Mouse (Mus musculus) midbrain, embryonic 13.5 days (tissue): ENCODE measurements around the gene Atp6v0a2. TPM values are rescaled to one million over a fixed set of nuclear protein-coding genes. Genes with fewer than 3 reads are reported as not detected.
"Not testable (repeated sequence)": the region's sequence is repeated elsewhere in the genome, so short reads cannot be mapped to it uniquely, and the experiment has no call there.

Experiments used
- ATAC-seq: fragments of 200-750 bp; cut with Nextera tagmentation; 2 replicates; pipeline ENCODE4 v1.8.0; 2017; ENCODE audit warnings: mild to moderate bottlenecking, moderate TSS enrichment, moderate library complexity
- H3K27ac ChIP-seq: fragments of 300-500 bp; sonication (generic); 2 replicates; pipeline ENCODE4 v1.5.1; 2015; ENCODE audit warnings: inconsistent platforms, mild to moderate bottlenecking, moderate library complexity
- H3K27me3 ChIP-seq: fragments of 300-500 bp; sonication (generic); 2 replicates; pipeline ENCODE4 v1.6.1; 2015; ENCODE audit warnings: mild to moderate bottlenecking, inconsistent platforms
- H3K36me3 ChIP-seq: fragments of 300-500 bp; sonication (generic); 2 replicates; pipeline ENCODE4 v1.6.1; 2015; ENCODE audit warnings: mild to moderate bottlenecking, inconsistent platforms
- H3K4me1 ChIP-seq: fragments of 300-500 bp; sonication (generic); replicated peaks from 2 replicates; pipeline ENCODE4 v1.6.1; 2015; ENCODE audit warnings: inconsistent platforms
- H3K4me2 ChIP-seq: fragments of 300-500 bp; sonication (generic); replicated peaks from 2 replicates; pipeline ENCODE4 v1.6.1; 2015; ENCODE audit warnings: moderate library complexity, mild to moderate bottlenecking, inconsistent platforms
- H3K4me3 ChIP-seq: fragments of 300-500 bp; sonication (generic); replicated peaks from 2 replicates; pipeline ENCODE4 v1.5.1; 2015; ENCODE audit warnings: mild to moderate bottlenecking, inconsistent platforms
- H3K9ac ChIP-seq: fragments of 300-500 bp; sonication (generic); replicated peaks from 2 replicates; pipeline ENCODE4 v1.6.1; 2015; ENCODE audit warnings: mild to moderate bottlenecking, inconsistent platforms
- H3K9me3 ChIP-seq: fragments of 300-500 bp; sonication (generic); 2 replicates; pipeline ENCODE4 v1.6.1; 2016; ENCODE audit warnings: mild to moderate bottlenecking, inconsistent platforms
- WGBS: fragments of 180-500 bp; shearing (Covaris S2); methylation state at CpG from one replicate; pipeline ENCODE4 v1.1.7; 2015; 5-methylcytosine and 5-hydroxymethylcytosine counted together
- polyA plus RNA-seq: library from polyadenylated mRNA; unstranded; fragments of >200 nt; fragmentation: Nextera tagmentation; extraction: Ambion mirVana; gene quantifications from 2 replicates; pipeline ENCODE4 v1.2.1, GENCODE M21; 2015

The Atp6v0a2 gene
- polyA plus RNA-seq: 40.9 and 47.3 TPM in 2 replicates

GRCm38 (mm10) chr5:124628448-124629363 lies at the start of gene Atp6v0a2:
Gene Atp6v0a2 (plus strand): TSS chr5:124628576.
- Histone ChIP-seq H3K4me3 (peak within 1 kb of the TSS; percentile 80), H3K27me3 (no peaks in the 10 kb centered on the region), H3K9me3 (no peaks in the 10 kb centered on the region), H3K27ac (peak within 1 kb of the TSS; percentile 67), H3K9ac (peak within 1 kb of the TSS; percentile 89), H3K4me1 (peaks cover 18% of the 10 kb centered on the region), H3K4me2 (peak within 1 kb of the TSS; percentile 96), H3K36me3 (peaks cover 23% of the 10 kb centered on the region)
- WGBS: under 1% methylated on average over 58 of the region's 58 CpGs
- peak; percentile 97 for ATAC-seq

- Histone ChIP-seq H3K4me1 (peaks cover 29% of the 10 kb centered on the region), H3K27ac (peak within 1 kb of the TSS; percentile 37; the same call in 1 of the 2 replicates), H3K27me3 (no peaks in the 10 kb centered on the region), H3K36me3 (peaks cover 54% of the 10 kb centered on the region), H3K4me2 (peak within 1 kb of the TSS; percentile 97), H3K9me3 (no peaks in the 10 kb centered on the region), H3K4me3 (peak within 1 kb of the TSS; percentile 91), H3K9ac (peak within 1 kb of the TSS; percentile 86)
- WGBS: under 1% methylated on average over 51 of the region's 51 CpGs
- ATAC-seq: peak; percentile 93
These were observed 49.6 kb upstream of the Atp6v0a2 start, which contains the start of the genes Eif2b1 and Gtf2h3 for GRCm38 (mm10) chr5:124578633-124579317. Gene Eif2b1 (minus strand): TSS chr5:124579131. Gene Gtf2h3 (plus strand): TSS chr5:124579140.

GRCm38 (mm10) chr5:124582515-124582914 lies 45.9 kb upstream of the Atp6v0a2 start:
- peaks cover 29% of the 10 kb centered on the region for H3K4me1 ChIP-seq
- H3K27ac ChIP-seq: no peak overlapping the region
- no peak overlapping the region for H3K4me3 ChIP-seq
- ATAC-seq: no peak
- H3K9ac ChIP-seq: no peak overlapping the region
- H3K9me3 ChIP-seq: no peaks in the 10 kb centered on the region
- no peaks in the 10 kb centered on the region for H3K27me3 ChIP-seq
- H3K4me2 ChIP-seq: no peak overlapping the region
- WGBS: 95% methylated on average over 5 of the region's 5 CpGs
- H3K36me3 ChIP-seq: peaks cover 52% of the 10 kb centered on the region

GRCm38 (mm10) chr5:124592768-124593167 lies 35.6 kb upstream of the Atp6v0a2 start:
- H3K9ac ChIP-seq: no peak overlapping the region
- no peaks in the 10 kb centered on the region for H3K27me3 ChIP-seq
- H3K9me3 ChIP-seq: no peaks in the 10 kb centered on the region
- H3K36me3 ChIP-seq: peaks cover 85% of the 10 kb centered on the region
- 100% methylated on average over 3 of the region's 3 CpGs for WGBS
- no peak overlapping the region for H3K27ac ChIP-seq
- no peak overlapping the region for H3K4me3 ChIP-seq
- no peak for ATAC-seq
- no peak overlapping the region for H3K4me2 ChIP-seq
- H3K4me1 ChIP-seq: no peaks in the 10 kb centered on the region

- peak; percentile 100 for ATAC-seq
- Histone ChIP-seq H3K4me3 (peak overlapping the region; percentile 82), H3K27me3 (no peaks in the 10 kb centered on the region), H3K9me3 (no peaks in the 10 kb centered on the region), H3K4me1 (peaks cover 16% of the 10 kb centered on the region), H3K36me3 (peaks cover 41% of the 10 kb centered on the region), H3K4me2 (peak overlapping the region; percentile 94), H3K27ac (0 out of 2 replicates have a peak overlapping the region, but pooled peaks have one; percentile 37), H3K9ac (peak overlapping the region; percentile 74)
- WGBS: 6% methylated on average over 30 of the region's 30 CpGs
These were observed 29.9 kb upstream of the Atp6v0a2 start for GRCm38 (mm10) chr5:124598224-124599174.

GRCm38 (mm10) chr5:124599726-124600125 lies 28.6 kb upstream of the Atp6v0a2 start:
- Histone ChIP-seq H3K4me1 (peaks cover 16% of the 10 kb centered on the region), H3K36me3 (peaks cover 35% of the 10 kb centered on the region), H3K4me2 (peak overlapping the region; percentile 94), H3K4me3 (peak overlapping the region; percentile 82)
- not testable (repeated sequence) for H3K9ac ChIP-seq, H3K27me3 ChIP-seq, ATAC-seq, H3K27ac ChIP-seq, H3K9me3 ChIP-seq
- 72% methylated on average over 8 of the region's 8 CpGs for WGBS

- 67% methylated on average over 5 of the region's 5 CpGs for WGBS
- Histone ChIP-seq H3K9me3 (no peaks in the 10 kb centered on the region), H3K27ac (no peak overlapping the region), H3K27me3 (no peaks in the 10 kb centered on the region), H3K4me3 (no peak overlapping the region), H3K4me2 (no peak overlapping the region), H3K9ac (no peak overlapping the region), H3K36me3 (peaks cover 20% of the 10 kb centered on the region), H3K4me1 (peaks cover 16% of the 10 kb centered on the region)
- no peak for ATAC-seq
These were observed 26.0 kb upstream of the Atp6v0a2 start for GRCm38 (mm10) chr5:124602349-124602748.

- ATAC-seq: no peak
- WGBS: 92% methylated on average over 4 of the region's 4 CpGs
- peaks cover 5% of the 10 kb centered on the region for H3K4me1 ChIP-seq
- H3K36me3 ChIP-seq: peaks cover 36% of the 10 kb centered on the region
- H3K4me3 ChIP-seq: no peak overlapping the region
- no peak overlapping the region for H3K9ac ChIP-seq
- no peak overlapping the region for H3K4me2 ChIP-seq
- no peaks in the 10 kb centered on the region for H3K27me3 ChIP-seq
- no peak overlapping the region for H3K27ac ChIP-seq
- no peaks in the 10 kb centered on the region for H3K9me3 ChIP-seq
These were observed 24.1 kb upstream of the Atp6v0a2 start for GRCm38 (mm10) chr5:124604296-124604695.

GRCm38 (mm10) chr5:124605041-124605622 lies 23.2 kb upstream of the Atp6v0a2 start:
- Histone ChIP-seq H3K27ac (no peak overlapping the region), H3K4me3 (no peak overlapping the region), H3K27me3 (no peaks in the 10 kb centered on the region), H3K9me3 (no peaks in the 10 kb centered on the region), H3K36me3 (peaks cover 36% of the 10 kb centered on the region), H3K4me1 (no peaks in the 10 kb centered on the region), H3K4me2 (no peak overlapping the region), H3K9ac (no peak overlapping the region)
- 91% methylated on average over 17 of the region's 17 CpGs for WGBS
- no peak for ATAC-seq

- no peak overlapping the region for H3K4me2 ChIP-seq
- no peak for ATAC-seq
- H3K4me3 ChIP-seq: no peak overlapping the region
- no peak overlapping the region for H3K27ac ChIP-seq
- H3K36me3 ChIP-seq: peaks cover 58% of the 10 kb centered on the region
- 73% methylated on average over 10 of the region's 10 CpGs for whole genome bisulfite sequencing
- no peaks in the 10 kb centered on the region for H3K27me3 ChIP-seq
- no peak overlapping the region for H3K9ac ChIP-seq
- H3K9me3 ChIP-seq: no peaks in the 10 kb centered on the region
- H3K4me1 ChIP-seq: no peaks in the 10 kb centered on the region
These were observed 17.4 kb upstream of the Atp6v0a2 start for GRCm38 (mm10) chr5:124610965-124611364.

- no peaks in the 10 kb centered on the region for H3K9me3 ChIP-seq
- H3K4me1 ChIP-seq: no peaks in the 10 kb centered on the region
- 94% methylated on average over 11 of the region's 11 CpGs for WGBS
- H3K9ac ChIP-seq: no peak overlapping the region
- no peak for ATAC-seq
- no peak overlapping the region for H3K27ac ChIP-seq
- H3K36me3 ChIP-seq: peaks cover 61% of the 10 kb centered on the region
- no peak overlapping the region for H3K4me3 ChIP-seq
- no peaks in the 10 kb centered on the region for H3K27me3 ChIP-seq
- no peak overlapping the region for H3K4me2 ChIP-seq
These were observed 13.7 kb upstream of the Atp6v0a2 start for GRCm38 (mm10) chr5:124614709-124615108.
